Mouse (Mus musculus) lung, postnatal 36 days (tissue): ENCODE data around the gene Gmfb.

Source experiments
- DNase-seq: peaks from one replicate; pipeline ENCODE4 v3.0.0; 2022; ENCODE audit warnings: mixed read lengths

Gene Gmfb

DNA sequence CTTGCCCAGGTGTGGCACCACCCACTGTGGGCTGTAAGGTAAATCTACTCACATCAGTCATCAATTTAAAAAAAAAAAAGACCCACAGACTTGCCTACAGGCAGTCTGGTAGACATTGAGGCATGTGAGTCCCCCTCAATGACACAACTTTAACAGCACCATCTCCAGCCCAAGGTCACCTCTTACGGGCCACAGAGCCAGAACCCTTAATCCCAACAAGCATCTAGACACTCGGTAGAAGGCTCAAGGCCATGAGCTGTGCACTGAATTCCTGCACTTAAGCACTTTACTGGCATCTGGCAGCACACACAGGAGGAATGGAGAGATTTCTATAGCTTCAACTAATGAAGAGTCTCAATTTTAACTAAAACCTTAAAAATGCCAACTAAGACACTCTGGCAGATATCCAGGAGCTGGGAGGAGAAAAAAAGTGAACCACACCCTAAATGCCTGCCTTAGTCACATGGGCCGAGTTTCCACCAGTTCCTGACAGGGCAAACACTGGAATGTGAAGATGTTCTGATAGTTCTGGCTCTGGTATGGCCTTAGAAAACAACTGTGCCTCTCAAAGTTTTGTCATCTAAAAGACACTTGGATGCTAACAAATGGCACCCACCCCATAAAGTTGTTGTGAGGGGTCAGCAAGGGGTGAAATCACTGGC lies 21.2 kb downstream of the Gmfb start:
- DNase-seq, result peak; percentile 35

DNA sequence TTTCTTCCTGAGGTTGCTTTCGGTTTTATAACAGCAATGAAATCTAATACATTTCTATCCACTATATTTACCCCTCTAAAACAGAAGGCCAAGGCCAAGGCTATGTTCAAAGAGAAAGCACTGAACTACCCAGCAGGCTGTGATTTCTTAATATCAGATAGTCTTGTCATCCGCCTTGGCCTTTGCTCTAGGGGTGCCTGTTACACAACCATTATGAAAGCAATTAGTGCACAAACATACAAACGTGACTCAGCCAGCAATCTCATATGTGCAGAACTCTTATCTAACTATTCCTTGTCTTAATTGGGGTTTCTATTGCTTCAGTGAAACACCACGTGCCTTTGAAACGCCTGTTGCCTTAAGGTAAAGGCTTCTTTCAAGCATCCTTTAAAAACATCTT lies 27.9 kb downstream of the Gmfb start:
- peak; percentile 59 for DNase-seq

DNA sequence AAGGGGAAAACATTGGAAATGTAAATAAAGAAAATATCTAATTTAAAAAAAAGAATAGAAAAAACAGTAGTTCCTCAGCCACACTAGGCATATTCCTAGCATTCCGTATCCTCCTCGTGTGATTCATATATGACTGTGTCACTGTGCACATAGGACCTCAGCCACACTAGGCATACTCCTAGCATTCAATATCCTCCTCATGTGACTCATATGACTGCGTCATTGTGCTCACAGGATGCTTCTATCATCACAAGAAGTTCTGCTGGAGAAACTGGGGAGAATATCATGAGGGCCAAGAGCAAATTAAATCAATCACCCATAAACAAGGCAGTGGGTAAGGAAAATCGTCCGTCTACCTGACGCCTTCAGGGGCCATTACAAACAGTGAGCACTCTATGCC lies 31.3 kb downstream of the Gmfb start:
- no peak for DNase-seq

DNA sequence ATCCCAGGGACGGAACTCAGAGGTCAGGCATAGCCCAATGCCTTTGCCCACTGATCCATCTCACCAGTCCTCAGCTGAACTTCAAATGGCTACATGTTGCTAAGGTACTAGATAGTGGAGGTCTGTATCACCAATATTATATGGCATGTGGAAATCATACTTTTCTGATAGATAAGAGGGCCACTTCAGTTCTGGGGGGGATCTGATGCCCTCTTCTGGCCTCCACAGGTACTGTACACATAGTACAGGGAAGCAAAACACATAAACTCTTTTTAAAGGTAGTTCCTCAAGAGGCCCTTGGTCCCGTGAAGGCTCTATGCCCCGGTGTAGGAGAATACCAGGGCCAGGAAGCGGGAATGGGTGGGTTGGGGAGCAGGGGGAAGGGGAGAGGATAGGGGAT lies 31.7 kb downstream of the Gmfb start:
- peak; percentile 32 for DNase-seq

DNA sequence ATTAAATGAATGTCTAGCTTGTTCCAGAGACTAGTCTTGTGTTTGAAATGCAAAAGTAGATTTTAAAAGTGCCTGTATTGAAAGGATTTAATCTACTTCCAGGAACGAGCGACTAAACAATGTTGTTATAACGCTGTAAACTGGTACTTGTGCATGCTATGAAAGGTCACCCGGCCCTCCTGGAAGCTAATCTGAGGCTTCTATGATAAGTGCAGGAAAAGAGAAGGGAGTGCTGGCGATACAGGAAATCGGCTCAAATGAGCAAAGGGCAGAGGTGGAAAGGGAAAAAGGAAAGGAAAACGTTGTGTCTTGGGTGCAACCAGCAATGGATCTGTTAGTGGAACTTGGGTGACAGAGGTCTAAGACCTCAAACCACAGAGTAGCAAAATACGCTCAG lies 33.5 kb downstream of the Gmfb start:
- no peak for DNase-seq

DNA sequence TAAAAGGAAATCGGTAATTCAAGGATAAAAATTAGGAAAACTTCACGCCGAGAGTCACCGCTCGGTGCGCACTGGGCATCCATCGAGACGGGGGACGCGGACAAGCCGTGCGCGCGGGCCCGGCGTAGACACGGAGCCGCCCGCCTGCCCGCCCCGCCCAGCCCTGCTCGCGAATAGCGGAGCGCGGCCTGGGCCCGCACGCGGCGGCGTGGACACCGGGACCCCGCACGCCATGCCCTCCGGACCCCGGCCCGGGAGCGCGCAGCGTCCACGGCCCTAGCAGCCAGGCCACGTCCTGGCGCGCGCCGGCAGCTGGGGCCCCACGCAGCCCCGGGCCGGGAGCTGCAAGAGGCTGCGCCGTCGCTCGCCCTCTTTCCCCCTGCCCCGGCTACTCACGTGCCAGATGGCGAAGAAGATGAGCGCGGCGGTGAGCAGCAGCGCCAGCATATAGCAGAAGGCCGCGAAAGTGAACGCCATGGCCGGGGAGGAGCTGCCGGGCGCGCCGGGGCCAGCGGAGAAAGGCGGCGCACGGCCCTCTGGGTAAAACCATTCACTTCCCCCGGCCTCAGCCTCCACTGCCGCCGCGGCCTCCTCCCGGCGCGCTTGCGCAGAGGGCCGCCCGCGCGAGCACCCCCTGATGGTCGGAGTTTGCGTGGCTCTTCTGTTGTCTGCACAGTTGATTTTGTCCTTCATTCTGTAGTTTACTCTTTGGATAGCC lies 34.1 kb downstream of the Gmfb start, which contains the start of gene Cnih1:
Cnih1 (minus strand) TSS at position 625 of the 718 bp plus-strand sequence.
- DNase-seq, result peak; percentile 92

DNA sequence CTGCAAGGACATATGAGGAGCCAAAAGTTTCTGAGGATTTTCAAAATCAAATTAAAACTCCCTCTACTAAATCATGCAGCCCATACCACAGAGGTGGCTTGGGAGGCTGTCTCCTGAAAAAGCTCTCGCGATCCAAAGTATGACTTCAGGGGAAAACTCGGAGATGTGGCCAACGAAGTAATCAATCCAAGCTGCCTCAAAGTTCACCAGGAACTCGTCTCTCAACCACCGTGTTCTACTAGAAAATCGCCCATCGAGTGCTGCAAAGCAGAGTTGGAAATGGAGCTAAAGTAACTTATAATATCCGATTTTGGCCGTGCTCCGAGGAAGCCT lies 34.6 kb downstream of the Gmfb start:
- no peak for DNase-seq

DNA sequence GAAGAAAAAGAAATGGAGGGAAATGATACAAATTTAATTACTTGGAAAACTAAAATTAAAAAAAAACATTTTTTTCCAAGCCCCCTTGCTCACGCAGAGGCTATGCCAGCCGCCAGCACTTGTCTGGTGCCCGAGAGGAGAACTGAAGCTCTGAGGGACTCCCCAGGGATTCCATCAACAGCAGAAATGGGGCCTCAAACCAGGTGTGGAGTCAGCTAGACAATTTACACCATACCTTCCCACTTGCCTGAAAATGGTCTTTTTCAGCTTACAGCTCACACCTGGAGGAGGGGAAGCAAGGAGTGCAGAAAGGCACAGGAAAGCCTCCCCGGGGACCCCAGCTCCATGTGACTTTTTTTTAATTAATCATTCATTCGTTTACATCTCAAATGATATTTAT lies 36.8 kb downstream of the Gmfb start:
- no peak for DNase-seq

DNA sequence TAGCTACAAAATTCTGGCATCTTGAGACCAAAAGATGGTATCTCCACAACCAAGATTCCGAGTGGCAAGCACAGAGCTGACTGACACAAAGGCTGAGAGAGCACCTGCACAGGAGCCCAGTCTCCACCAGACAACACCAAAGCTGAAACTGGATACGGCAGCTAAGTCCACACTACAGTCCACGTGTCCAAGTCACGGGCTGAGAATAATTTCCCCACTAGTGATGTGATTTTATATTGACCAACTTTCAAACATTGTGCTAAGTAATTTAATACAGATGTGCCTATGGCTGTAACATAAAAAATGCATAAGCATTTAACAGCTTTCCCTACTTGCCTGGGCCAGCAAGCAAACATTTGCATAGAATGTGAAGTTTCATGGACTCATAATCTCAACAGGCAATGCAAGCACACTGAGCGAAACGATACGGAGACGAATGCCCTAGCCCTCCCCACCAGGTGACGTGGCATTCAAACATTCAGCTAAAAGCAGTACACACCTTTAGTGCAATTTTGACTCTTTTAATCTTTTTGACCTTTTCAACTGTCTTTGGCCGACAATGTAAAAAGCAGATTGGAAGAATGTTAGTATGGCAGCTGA lies 38.6 kb downstream of the Gmfb start:
- no peak for DNase-seq

DNA sequence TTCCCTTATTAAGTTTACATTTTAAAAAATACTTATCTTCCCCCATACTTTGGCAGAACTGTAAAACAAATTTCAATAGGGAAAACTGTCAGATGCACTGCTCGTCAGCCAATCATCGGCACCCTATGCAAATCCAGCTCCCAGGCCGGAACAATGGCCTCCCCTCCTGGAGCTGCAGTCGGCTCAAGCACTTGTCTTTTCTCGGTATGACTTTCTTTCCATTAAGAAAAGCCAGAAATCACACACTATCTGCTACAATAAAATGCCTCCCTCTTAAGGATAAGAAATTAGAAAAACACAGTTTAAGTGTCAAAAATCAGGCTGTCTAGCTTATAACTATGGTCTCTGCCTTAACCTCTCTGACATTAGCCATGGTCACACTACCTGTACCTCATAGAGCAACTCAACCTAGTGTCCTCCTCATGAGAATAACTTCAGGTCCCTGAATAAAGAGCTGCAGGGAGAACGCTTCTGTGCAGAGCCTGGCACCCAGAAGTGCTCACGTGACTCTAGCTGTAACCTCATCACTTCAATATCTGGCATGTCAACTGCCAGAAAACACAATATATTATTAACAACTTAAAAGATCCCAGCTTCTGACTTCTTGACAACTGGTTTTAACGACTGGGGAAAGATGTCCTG lies 39.7 kb downstream of the Gmfb start:
- DNase-seq, result no peak

DNA sequence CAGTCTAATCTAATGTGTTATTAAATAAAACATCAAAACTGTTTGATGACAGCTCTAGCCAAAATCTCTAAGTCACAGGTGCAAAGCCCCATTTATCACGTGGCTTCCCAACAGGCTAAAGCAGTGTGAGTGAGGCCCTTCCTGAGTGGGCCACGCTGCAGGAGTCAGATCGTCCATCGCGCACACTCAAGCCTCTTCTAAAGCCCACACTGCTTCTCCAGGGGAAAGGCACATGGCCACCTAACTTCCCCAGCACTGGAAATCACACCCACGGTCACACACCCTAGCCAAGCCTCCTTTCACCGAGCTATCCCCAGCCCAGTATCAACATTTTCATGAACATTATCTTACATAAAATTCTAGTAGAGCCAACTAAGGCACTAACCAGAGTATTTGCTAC lies 41.0 kb downstream of the Gmfb start:
- no peak for DNase-seq

DNA sequence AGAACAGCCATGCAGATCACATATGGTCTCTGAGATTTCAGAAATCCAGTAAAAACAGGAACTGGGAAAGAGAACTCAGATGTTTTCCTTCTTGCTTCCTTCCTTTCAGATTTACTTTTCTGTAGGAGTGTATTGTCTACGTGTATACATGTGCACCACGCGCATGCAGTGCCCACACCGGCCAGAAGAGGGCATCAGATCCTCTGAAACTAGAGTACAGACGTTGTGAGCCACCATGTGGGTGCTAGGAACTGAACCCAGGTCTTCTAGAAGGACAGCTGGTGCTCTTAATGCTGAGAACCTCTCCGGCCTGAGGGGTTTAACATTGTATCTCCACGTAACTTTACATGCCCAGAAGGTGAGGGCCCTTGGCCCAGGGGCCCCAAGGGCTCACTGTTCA lies 42.8 kb downstream of the Gmfb start:
- no peak for DNase-seq

DNA sequence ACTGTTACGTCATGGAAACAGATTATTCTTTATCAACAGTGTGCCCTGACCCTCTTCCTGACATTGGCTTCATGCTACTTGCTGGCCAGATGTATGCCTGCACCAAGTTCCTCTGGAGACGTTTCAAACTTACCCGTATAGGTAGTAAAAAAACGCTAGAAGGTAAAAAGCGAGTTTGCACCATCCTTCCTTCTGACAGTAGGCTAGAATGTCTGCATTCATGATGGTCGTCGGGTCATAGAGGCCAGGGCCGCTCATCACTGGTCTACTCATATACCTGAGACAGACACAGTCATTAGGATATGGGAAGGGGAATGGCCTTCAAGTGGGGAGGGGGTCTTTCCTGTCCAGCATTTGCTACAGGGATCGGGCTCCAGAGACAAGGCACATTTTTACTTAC lies 43.3 kb downstream of the Gmfb start:
- no peak for DNase-seq

DNA sequence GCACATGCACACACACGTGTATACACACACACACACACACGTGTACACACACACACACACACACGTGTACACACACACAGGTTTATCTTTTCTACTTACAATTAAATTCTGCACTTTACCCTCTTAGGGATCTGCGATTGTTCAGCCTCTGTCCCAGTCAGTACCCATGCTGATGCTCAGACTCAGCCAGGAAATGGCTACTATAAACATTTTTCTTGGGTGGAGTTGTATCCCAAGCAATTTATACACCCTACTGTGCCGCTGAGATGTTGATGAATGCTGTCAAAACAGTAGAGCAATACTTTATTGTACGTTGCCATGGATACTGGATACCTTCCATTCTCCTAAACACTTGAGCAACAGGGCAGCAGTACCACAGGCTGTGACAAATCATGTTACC lies 52.0 kb downstream of the Gmfb start:
- DNase-seq, result peak; percentile 20

DNA sequence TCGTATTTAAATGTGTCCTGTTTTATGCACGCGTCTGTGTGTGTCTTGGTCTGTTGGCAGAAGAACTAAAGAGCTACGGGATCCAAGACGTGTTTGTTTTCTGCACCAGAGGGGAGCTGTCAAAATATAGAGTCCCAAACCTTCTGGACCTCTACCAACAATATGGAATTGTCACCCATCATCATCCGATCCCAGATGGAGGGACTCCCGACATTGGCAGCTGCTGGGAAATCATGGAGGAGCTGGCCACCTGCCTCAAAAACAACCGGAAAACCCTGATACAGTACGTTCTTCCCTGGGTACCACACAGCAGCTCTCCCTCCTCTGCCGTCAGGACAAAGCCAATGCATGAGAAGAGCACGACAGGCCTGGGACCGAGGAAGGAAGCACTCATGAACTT lies 54.9 kb downstream of the Gmfb start:
- no peak for DNase-seq

DNA sequence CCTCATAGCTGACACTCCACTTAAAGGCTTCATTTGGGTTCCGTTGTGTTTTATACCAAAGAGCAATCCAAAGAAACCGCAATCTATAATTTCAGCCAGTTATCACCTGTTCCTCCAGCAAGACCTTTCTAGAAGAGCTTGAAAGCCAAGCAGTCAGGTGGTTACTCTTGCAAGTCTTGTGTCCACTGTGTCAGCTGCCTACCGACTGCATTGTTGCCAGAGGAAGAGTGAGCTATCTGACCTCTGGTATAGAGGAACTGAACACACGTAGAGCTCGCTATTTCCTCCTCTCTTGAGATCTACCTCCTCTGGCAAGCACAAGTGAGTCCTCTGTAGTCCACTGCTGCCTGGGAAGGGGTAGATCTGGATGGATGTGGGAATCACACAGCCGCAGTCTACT lies 60.9 kb downstream of the Gmfb start:
- DNase-seq, result peak; percentile 8

DNA sequence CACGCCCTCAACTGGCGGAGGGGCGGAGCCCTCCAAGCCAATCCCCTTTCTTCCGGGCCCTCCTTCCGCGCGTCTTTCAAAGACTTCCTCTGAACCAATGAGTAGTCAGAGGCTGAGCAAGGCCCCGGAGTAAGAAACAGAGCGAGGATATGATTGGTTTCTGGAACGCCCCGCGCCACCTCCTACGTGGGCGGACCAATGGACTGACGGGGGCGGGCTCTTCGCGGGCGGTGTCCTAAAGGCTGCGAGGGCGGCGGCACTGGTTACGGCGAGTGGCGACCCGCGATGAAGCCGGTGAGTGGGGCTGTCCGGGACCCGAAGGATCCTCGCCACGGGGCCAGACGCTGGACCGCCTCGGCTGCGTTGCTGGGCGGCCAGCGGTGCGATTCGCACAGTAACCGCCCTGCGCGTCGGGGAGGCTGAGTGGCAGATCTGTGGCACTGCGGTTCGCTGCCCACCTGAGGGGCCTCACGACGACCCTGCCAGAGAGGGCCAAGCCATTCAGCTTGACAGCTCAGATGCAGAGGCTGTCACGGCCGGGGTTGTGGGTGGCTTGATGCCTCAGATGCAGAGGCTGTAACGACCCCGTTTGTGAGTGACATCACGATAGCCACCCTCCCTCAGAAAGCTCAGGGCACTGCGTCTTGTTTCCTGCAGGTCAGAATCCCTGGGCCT lies 61.5 kb downstream of the Gmfb start, which contains the start of gene Cdkn3:
Cdkn3 (plus strand) TSS at position 187 of the 675 bp plus-strand sequence.
- DNase-seq, result peak; percentile 97

DNA sequence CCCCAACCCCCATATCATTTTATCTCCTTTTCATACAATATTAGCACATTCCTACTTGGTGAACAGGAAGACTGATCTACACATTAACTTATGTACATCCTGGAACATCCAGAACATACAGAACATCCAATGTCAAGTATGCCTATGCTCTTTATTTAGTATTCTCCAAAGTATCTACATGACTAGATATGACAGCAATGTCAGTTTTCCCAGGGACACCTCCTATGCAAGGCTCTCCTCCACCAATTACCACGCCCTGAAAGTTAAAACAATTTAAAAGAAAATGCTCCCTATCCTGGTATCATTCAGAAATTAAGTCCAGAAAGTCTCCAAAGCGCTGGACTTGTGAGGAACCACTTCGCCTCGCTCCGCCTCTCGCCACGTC lies 62.1 kb downstream of the Gmfb start:
- no peak for DNase-seq
